Mouse (Mus musculus) thymus, postnatal 10 days (tissue): ENCODE results near the gene Xpnpep3.
"Not testable (repeated sequence)": the region's sequence is repeated elsewhere in the genome, so short reads cannot be mapped to it uniquely, and the experiment has no call there.

ENCODE experiments used
- DNase-seq, 2 experiments: peaks; one replicate each; pipeline ENCODE4 v3.0.0; 2021; ENCODE audit warnings: low spot score in 2 of 2

Gene Xpnpep3

DNA sequence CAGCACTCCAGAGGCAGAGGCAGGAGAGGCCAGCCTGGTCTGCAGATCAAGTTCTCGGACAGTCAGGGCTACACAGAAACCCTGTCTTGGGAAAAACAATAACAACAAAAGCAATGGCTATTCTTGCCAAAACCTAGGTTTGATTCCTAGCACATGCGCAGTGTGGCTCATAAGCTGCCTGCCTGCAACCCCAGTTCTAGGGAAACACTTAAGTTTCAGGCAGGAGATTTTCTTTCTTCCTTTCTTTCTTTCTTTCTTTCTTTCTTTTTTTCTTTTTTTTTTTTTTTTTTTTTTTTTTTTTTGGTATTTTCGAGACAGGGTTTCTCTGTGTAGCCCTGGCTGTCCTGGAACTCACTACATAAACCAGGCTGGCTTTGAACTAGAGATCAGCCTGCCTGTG, 80.3 kb downstream of the Xpnpep3 start:
- DNase-seq, result not testable (repeated sequence)

DNA sequence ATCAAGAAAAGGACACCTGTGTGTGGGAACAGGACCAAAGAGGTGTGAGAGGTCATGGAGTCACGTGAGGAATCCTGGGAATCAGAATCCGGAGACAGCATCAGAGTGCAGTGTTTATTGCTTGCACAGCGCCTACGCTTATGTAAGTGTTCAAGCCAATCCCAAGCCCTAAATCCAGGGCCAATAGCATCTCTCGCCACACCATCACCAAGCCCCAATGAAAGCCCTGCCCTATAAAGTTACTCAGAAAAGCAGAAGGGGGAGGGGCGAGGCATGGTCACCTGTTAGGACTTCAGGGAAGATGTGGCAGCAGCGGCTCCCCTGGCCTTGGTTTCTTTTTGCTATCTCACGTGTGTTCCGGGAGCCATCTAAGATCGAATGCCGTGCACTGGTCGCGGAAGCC, 81.0 kb downstream of the Xpnpep3 start:
- DNase-seq, result peak; percentile 14 to 33

DNA sequence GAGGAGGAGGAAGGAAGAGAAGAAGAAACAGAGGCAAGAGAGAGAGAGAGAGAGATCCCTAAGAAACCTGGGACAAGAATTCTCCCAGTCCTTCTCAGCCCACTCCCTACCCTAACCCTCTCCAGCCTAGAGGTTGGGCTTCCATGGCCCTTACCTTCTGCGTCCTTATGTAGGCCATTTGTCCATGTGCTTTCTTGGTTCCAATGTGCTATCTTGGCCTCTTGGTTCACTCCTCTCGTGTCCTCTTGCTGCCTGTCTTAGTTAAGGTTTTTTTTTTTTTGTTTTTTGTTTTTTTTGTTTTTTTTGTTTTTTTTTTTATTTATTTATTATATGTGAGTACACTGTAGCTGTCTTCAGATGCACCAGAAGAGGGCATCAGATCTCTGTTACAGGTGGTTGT, 83.0 kb downstream of the Xpnpep3 start:
- DNase-seq, result no peak

DNA sequence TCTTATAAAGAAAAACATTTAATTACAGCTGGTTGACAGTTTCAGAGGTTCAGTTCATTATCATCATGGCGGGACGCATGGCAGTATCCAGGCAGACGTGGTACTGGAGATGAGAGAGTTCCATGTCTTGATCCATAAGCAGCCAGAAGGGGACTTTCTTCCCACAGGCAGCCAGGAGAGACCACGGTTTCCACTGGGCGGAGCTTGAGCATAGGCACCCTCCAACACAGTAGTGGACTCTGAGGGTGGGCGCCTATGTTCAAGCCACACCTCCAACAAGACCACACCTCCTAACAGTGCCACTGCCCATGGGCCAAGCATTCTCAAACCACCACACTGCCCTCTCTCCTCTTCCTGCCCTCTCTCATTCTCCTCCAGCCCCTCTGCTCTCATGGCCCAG, 83.8 kb downstream of the Xpnpep3 start:
- no peak for DNase-seq

DNA sequence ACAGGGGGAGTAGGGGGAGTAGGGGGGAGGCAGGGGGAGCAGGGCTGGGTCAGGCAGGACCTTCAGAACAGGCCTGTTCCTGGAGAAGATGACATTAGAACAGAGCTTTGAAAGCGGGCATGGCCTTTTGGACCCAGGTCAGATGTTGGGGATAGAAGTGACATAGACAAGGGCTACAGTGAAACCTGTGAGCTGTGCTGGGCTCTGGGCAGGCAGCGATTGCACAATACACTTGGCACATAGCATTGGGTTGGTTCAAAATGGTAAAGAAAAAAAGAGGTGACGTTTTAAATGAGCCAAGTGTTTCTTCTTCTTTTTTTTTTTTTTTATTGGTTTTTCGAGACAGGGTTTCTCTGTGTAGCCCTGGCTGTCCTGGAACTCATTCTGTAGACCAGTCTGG, 85.5 kb downstream of the Xpnpep3 start:
- DNase-seq, result no peak

DNA sequence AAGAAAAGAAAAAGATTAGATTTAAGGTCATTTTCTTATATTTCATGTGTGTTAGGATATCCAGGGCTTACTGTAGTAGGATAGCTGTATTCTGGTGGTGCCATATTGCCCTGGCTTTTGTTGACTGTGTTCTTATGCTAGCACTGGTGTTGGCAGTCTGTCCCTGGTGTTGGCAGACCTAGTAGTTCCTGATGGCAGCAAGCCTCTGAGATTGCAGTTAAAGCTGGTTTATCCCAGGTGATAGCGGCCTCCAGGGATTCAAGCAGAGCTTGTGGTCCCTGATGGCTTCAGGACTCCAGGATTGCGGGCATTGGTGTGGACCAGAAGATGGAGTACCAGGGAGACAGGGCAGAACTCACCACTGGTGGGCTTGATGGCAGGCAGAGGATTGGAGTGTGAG, 103.5 kb downstream of the Xpnpep3 start:
- DNase-seq, result no peak

DNA sequence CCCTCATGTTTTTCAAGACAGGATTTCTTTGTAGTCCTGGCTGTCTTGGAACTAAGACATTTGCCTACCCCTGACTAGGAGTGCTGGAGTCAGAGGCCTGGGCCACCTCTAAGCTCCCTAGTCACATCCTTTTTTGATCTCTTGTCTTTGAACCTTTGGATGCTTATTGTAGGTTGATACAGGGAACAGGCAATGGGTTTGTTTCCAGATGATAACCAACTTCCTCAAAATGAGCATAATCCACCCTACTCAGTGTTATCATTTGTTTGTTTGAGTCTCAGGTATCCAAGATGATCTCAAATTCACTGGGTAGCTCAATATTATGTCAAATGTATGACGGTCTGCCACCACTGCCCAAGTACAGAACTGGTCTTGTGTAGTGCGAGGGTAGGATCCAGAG, 104.1 kb downstream of the Xpnpep3 start:
- DNase-seq, result no peak
